Mouse (Mus musculus) limb, embryonic 14.5 days (tissue): ENCODE data around the gene Phldb2. TPM values are rescaled to one million over a fixed set of nuclear protein-coding genes. Genes with fewer than 3 reads are reported as not detected.

Experiments
- ATAC-seq: fragments of 200-750 bp; cut with Nextera tagmentation; 2 replicates; pipeline ENCODE4 v1.8.0; 2017; ENCODE audit warnings: low read depth, moderate number of reproducible peaks, moderate TSS enrichment; ENCODE audit not compliant: low FRiP score
- DNase-seq: peaks from one replicate; pipeline ENCODE4 v3.0.0-alpha.2; 2015; ENCODE audit warnings: low spot score
- H3K27ac ChIP-seq: fragments of 300-500 bp; sonication (generic); replicated peaks from 2 replicates; pipeline ENCODE4 v1.5.1; 2014; ENCODE audit warnings: low read depth, mild to moderate bottlenecking, low read length, moderate library complexity, mixed read lengths
- H3K27me3 ChIP-seq: fragments of 300-500 bp; sonication (generic); 2 replicates; pipeline ENCODE4 v1.6.1; 2014; ENCODE audit warnings: low read length, mixed read lengths; ENCODE audit not compliant: control insufficient read depth, insufficient read depth
- H3K36me3 ChIP-seq: fragments of 300-500 bp; sonication (generic); 2 replicates; pipeline ENCODE4 v1.6.1; 2014; ENCODE audit warnings: mild to moderate bottlenecking, low read length, moderate library complexity, mixed read lengths; ENCODE audit not compliant: control insufficient read depth, insufficient read depth
- H3K4me1 ChIP-seq: fragments of 300-500 bp; sonication (generic); 2 replicates; pipeline ENCODE4 v1.6.1; 2014; ENCODE audit warnings: antibody characterized with exemption, low read length, mixed read lengths; ENCODE audit not compliant: control insufficient read depth, insufficient read depth
- H3K4me2 ChIP-seq: fragments of 300-500 bp; sonication (generic); replicated peaks from 2 replicates; pipeline ENCODE4 v1.6.1; 2014; ENCODE audit warnings: low read depth, mild to moderate bottlenecking, low read length, moderate library complexity; ENCODE audit not compliant: severe bottlenecking
- H3K4me3 ChIP-seq: fragments of 300-500 bp; sonication (generic); replicated peaks from 2 replicates; pipeline ENCODE4 v1.5.1; 2014; ENCODE audit warnings: low read length
- H3K9ac ChIP-seq: fragments of 300-500 bp; sonication (generic); 2 replicates; pipeline ENCODE4 v1.6.1; 2014; ENCODE audit warnings: mild to moderate bottlenecking, low read depth, low read length, moderate library complexity; ENCODE audit not compliant: severe bottlenecking
- H3K9me3 ChIP-seq: fragments of 300-500 bp; sonication (generic); 2 replicates; pipeline ENCODE4 v1.6.1; 2016; ENCODE audit warnings: low read length; ENCODE audit not compliant: control insufficient read depth
- POLR2A ChIP-seq: fragments of 200-500 bp; IDR thresholded peaks from 2 replicates; pipeline ENCODE4 v1.8.0; 2012; ENCODE audit warnings: inconsistent platforms, mild to moderate bottlenecking, moderate library complexity, borderline replicate concordance; ENCODE audit not compliant: insufficient read depth, insufficient read length; ENCODE audit errors: extremely low read depth
- WGBS: fragments of 180-500 bp; shearing (Covaris S2); extraction: QIAGEN DNeasy Blood & Tissue Kit; methylation state at CpG from one replicate; pipeline ENCODE4 v1.1.7; 2014; 5-methylcytosine and 5-hydroxymethylcytosine counted together
- polyA plus RNA-seq, 2 experiments: library from polyadenylated mRNA; depleted of rRNA in 1 of 2; stranded (reverse) in 1 of 2; unstranded in 1 of 2; fragments of >200 nt; fragmentation: Nextera tagmentation in 1 of 2; extraction: Ambion mirVana in 1 of 2; gene quantifications; 2 replicates each; pipeline versions ENCODE4 v1.2.1 to v1.2.3; 2012 to 2014

Phldb2 gene
- polyA plus RNA-seq, 2 experiments: 51.0 to 55.8 TPM

- 59% methylated on average over 2 of the region's 2 CpGs for WGBS
- no peaks in the 10 kb centered on the region for H3K27me3 ChIP-seq
- no peak for DNase-seq
- no peak overlapping the region for H3K4me2 ChIP-seq
- ATAC-seq: no peak
- no peak overlapping the region for H3K27ac ChIP-seq
- no peak overlapping the region for H3K4me3 ChIP-seq
- H3K36me3 ChIP-seq: no peaks in the 10 kb centered on the region
- H3K9me3 ChIP-seq: no peaks in the 10 kb centered on the region
- TF ChIP-seq POLR2A: no peak
- no peak overlapping the region for H3K9ac ChIP-seq
- peaks cover 15% of the 10 kb centered on the region for H3K4me1 ChIP-seq
These were observed 12.7 kb downstream of the Phldb2 start for GRCm38 (mm10) chr16:45940701-45941100.

GRCm38 (mm10) chr16:45939436-45939835 is 14.0 kb downstream of the Phldb2 start:
- H3K4me1 ChIP-seq: peaks cover 24% of the 10 kb centered on the region
- H3K36me3 ChIP-seq: no peaks in the 10 kb centered on the region
- ATAC-seq (no peak), DNase-seq (no peak)
- no peaks in the 10 kb centered on the region for H3K27me3 ChIP-seq
- H3K27ac ChIP-seq: no peak overlapping the region
- no peak overlapping the region for H3K4me3 ChIP-seq
- WGBS: 95% methylated on average over 3 of the region's 3 CpGs
- TF ChIP-seq POLR2A: no peak
- no peaks in the 10 kb centered on the region for H3K9me3 ChIP-seq
- no peak overlapping the region for H3K9ac ChIP-seq
- H3K4me2 ChIP-seq: no peak overlapping the region

- TF ChIP-seq POLR2A: no peak
- Histone ChIP-seq H3K36me3 (no peaks in the 10 kb centered on the region), H3K4me1 (peaks cover 28% of the 10 kb centered on the region), H3K4me3 (no peak overlapping the region), H3K9ac (no peak overlapping the region), H3K27ac (no peak overlapping the region), H3K4me2 (no peak overlapping the region), H3K9me3 (no peaks in the 10 kb centered on the region), H3K27me3 (no peaks in the 10 kb centered on the region)
- DNase-seq: no peak
- 60% methylated on average over 2 of the region's 2 CpGs for WGBS
- no peak for ATAC-seq
These were observed 16.0 kb downstream of the Phldb2 start for GRCm38 (mm10) chr16:45937381-45937780.

- H3K27ac ChIP-seq: 0 out of 2 replicates have a peak overlapping the region, but pooled peaks have one; percentile 6
- no peak for TF ChIP-seq POLR2A
- 21% methylated on average over 2 of the region's 2 CpGs for WGBS
- no peak overlapping the region for H3K4me3 ChIP-seq
- no peaks in the 10 kb centered on the region for H3K9me3 ChIP-seq
- DNase-seq: peak; percentile 76
- no peak overlapping the region for H3K4me2 ChIP-seq
- H3K4me1 ChIP-seq: peaks cover 28% of the 10 kb centered on the region
- H3K36me3 ChIP-seq: no peaks in the 10 kb centered on the region
- no peak overlapping the region for H3K9ac ChIP-seq
- peak; percentile 81 for ATAC-seq
- H3K27me3 ChIP-seq: no peaks in the 10 kb centered on the region
These were observed 16.9 kb downstream of the Phldb2 start for GRCm38 (mm10) chr16:45936521-45936920.

GRCm38 (mm10) chr16:45935956-45936483 is 17.4 kb downstream of the Phldb2 start:
- Histone ChIP-seq H3K9me3 (no peaks in the 10 kb centered on the region), H3K27ac (peak overlapping the region; percentile 70), H3K36me3 (no peaks in the 10 kb centered on the region), H3K4me1 (peaks cover 28% of the 10 kb centered on the region), H3K27me3 (no peaks in the 10 kb centered on the region), H3K4me2 (no peak overlapping the region), H3K9ac (no peak overlapping the region), H3K4me3 (no peak overlapping the region)
- 76% methylated on average over 3 of the region's 3 CpGs for WGBS
- no peak for TF ChIP-seq POLR2A
- ATAC-seq (peak; percentile 72), DNase-seq (no peak)
